Mouse (Mus musculus): ENCODE results near the gene Scaf4. TPM values are rescaled to one million over a fixed set of nuclear protein-coding genes. Genes with fewer than 3 reads are reported as not detected.

Gene Scaf4
- polyA plus RNA-seq, 1 experiment from 2014 or later = 22.4 TPM

- WGBS = 44% methylated on average over 13 of the region's 13 CpGs
- H3K4me3 ChIP-seq (ENCODE audit: low read length) = no peak overlapping the region
- H3K27me3 ChIP-seq (ENCODE audit: control insufficient read depth, insufficient read depth, low read depth, low read length) = no peaks in the 10 kb centered on the region
- no peak overlapping the region for H3K4me2 ChIP-seq (ENCODE audit: low read depth, low read length)
- ATAC-seq (ENCODE audit: low read depth) = peak; percentile 81
- H3K4me1 ChIP-seq (replicated peaks; ENCODE audit: control insufficient read depth, insufficient read depth, low read length) = no peaks in the 10 kb centered on the region
- H3K9ac ChIP-seq (ENCODE audit: low read length) = no peak overlapping the region
- H3K36me3 ChIP-seq (ENCODE audit: control insufficient read depth, insufficient read depth, low read length) = no peaks in the 10 kb centered on the region
- H3K9me3 ChIP-seq (ENCODE audit: control insufficient read depth, low read length) = no peaks in the 10 kb centered on the region
- no peak overlapping the region for H3K27ac ChIP-seq (ENCODE audit: low read length)
Measured at GRCm38 (mm10) chr16:90312449-90313082, 28.3 kb upstream of the Scaf4 start.

- no peaks in the 10 kb centered on the region for H3K4me1 ChIP-seq (replicated peaks; ENCODE audit: control insufficient read depth, insufficient read depth, low read length)
- WGBS = 67% methylated on average over 11 of the region's 11 CpGs
- ATAC-seq (ENCODE audit: low read depth) = no peak
Measured at GRCm38 (mm10) chr16:90310488-90311135, 26.3 kb upstream of the Scaf4 start.

GRCm38 (mm10) chr16:90309784-90310183 is 25.5 kb upstream of the Scaf4 start:
- WGBS = 62% methylated on average over 3 of the region's 3 CpGs
- Histone ChIP-seq H3K4me1 (replicated peaks; ENCODE audit: control insufficient read depth, insufficient read depth, low read length) (no peaks in the 10 kb centered on the region), H3K27ac (ENCODE audit: low read length) (no peak overlapping the region), H3K9me3 (ENCODE audit: control insufficient read depth, low read length) (no peaks in the 10 kb centered on the region), H3K4me2 (ENCODE audit: low read depth, low read length) (no peak overlapping the region), H3K36me3 (ENCODE audit: control insufficient read depth, insufficient read depth, low read length) (no peaks in the 10 kb centered on the region), H3K4me3 (ENCODE audit: low read length) (no peak overlapping the region), H3K27me3 (ENCODE audit: control insufficient read depth, insufficient read depth, low read depth, low read length) (no peaks in the 10 kb centered on the region), H3K9ac (ENCODE audit: low read length) (no peak overlapping the region)
- ATAC-seq (ENCODE audit: low read depth) = no peak

More at GRCm38 (mm10) chr16:90310488-90311135, 26.3 kb upstream of the Scaf4 start:
- no peaks in the 10 kb centered on the region for H3K36me3 ChIP-seq (ENCODE audit: control insufficient read depth, insufficient read depth, low read length)
- H3K9me3 ChIP-seq (ENCODE audit: control insufficient read depth, low read length) = no peaks in the 10 kb centered on the region
- H3K4me2 ChIP-seq (ENCODE audit: low read depth, low read length) = no peak overlapping the region
- H3K9ac ChIP-seq (ENCODE audit: low read length) = no peak overlapping the region
- H3K27ac ChIP-seq (ENCODE audit: low read length) = no peak overlapping the region
- H3K4me3 ChIP-seq (ENCODE audit: low read length) = no peak overlapping the region
- no peaks in the 10 kb centered on the region for H3K27me3 ChIP-seq (ENCODE audit: control insufficient read depth, insufficient read depth, low read depth, low read length)

GRCm38 (mm10) chr16:90303988-90304299 is 19.6 kb upstream of the Scaf4 start:
- Histone ChIP-seq H3K36me3 (ENCODE audit: control insufficient read depth, insufficient read depth, low read length) (no peaks in the 10 kb centered on the region), H3K4me3 (ENCODE audit: low read length) (no peak overlapping the region), H3K27ac (ENCODE audit: low read length) (no peak overlapping the region), H3K9ac (ENCODE audit: low read length) (no peak overlapping the region), H3K4me1 (replicated peaks; ENCODE audit: control insufficient read depth, insufficient read depth, low read length) (no peaks in the 10 kb centered on the region), H3K4me2 (ENCODE audit: low read depth, low read length) (no peak overlapping the region), H3K27me3 (ENCODE audit: control insufficient read depth, insufficient read depth, low read depth, low read length) (peaks cover under 1% of the 10 kb centered on the region), H3K9me3 (ENCODE audit: control insufficient read depth, low read length) (no peaks in the 10 kb centered on the region)
- no peak for ATAC-seq (ENCODE audit: low read depth)
- WGBS = 85% methylated on average over 2 of the region's 2 CpGs

GRCm38 (mm10) chr16:90303286-90303987 is 19.1 kb upstream of the Scaf4 start:
- Histone ChIP-seq H3K27me3 (ENCODE audit: control insufficient read depth, insufficient read depth, low read depth, low read length) (peaks cover 2% of the 10 kb centered on the region), H3K36me3 (ENCODE audit: control insufficient read depth, insufficient read depth, low read length) (no peaks in the 10 kb centered on the region), H3K27ac (ENCODE audit: low read length) (no peak overlapping the region), H3K9me3 (ENCODE audit: control insufficient read depth, low read length) (no peaks in the 10 kb centered on the region), H3K4me3 (ENCODE audit: low read length) (no peak overlapping the region), H3K4me2 (ENCODE audit: low read depth, low read length) (no peak overlapping the region), H3K9ac (ENCODE audit: low read length) (no peak overlapping the region), H3K4me1 (replicated peaks; ENCODE audit: control insufficient read depth, insufficient read depth, low read length) (no peaks in the 10 kb centered on the region)
- WGBS = 73% methylated on average over 9 of the region's 9 CpGs
- ATAC-seq (ENCODE audit: low read depth) = no peak

- H3K27me3 ChIP-seq (ENCODE audit: control insufficient read depth, insufficient read depth, low read depth, low read length) = peaks cover 2% of the 10 kb centered on the region
- no peak overlapping the region for H3K4me3 ChIP-seq (ENCODE audit: low read length)
- no peaks in the 10 kb centered on the region for H3K36me3 ChIP-seq (ENCODE audit: control insufficient read depth, insufficient read depth, low read length)
- no peak; the same call in 1 of the 2 replicates for ATAC-seq (ENCODE audit: low read depth)
- no peak overlapping the region for H3K27ac ChIP-seq (ENCODE audit: low read length)
- H3K9ac ChIP-seq (ENCODE audit: low read length) = no peak overlapping the region
- H3K4me1 ChIP-seq (replicated peaks; ENCODE audit: control insufficient read depth, insufficient read depth, low read length) = no peaks in the 10 kb centered on the region
- no peak overlapping the region for H3K4me2 ChIP-seq (ENCODE audit: low read depth, low read length)
- 70% methylated on average over 10 of the region's 10 CpGs for WGBS
- H3K9me3 ChIP-seq (ENCODE audit: control insufficient read depth, low read length) = no peaks in the 10 kb centered on the region
Measured at GRCm38 (mm10) chr16:90301706-90302105, 17.4 kb upstream of the Scaf4 start.

- no peak overlapping the region for H3K27ac ChIP-seq (ENCODE audit: low read length)
- 73% methylated on average over 11 of the region's 11 CpGs for WGBS
Measured at GRCm38 (mm10) chr16:90300896-90301295, 16.6 kb upstream of the Scaf4 start.

GRCm38 (mm10) chr16:90299591-90299990 is 15.3 kb upstream of the Scaf4 start:
- Histone ChIP-seq H3K27ac (ENCODE audit: low read length) (no peak overlapping the region), H3K9ac (ENCODE audit: low read length) (no peak overlapping the region), H3K27me3 (ENCODE audit: control insufficient read depth, insufficient read depth, low read depth, low read length) (peaks cover 2% of the 10 kb centered on the region), H3K9me3 (ENCODE audit: control insufficient read depth, low read length) (no peaks in the 10 kb centered on the region; the same call in 1 of the 2 replicates), H3K4me2 (ENCODE audit: low read depth, low read length) (no peak overlapping the region), H3K36me3 (ENCODE audit: control insufficient read depth, insufficient read depth, low read length) (no peaks in the 10 kb centered on the region), H3K4me3 (ENCODE audit: low read length) (no peak overlapping the region), H3K4me1 (replicated peaks; ENCODE audit: control insufficient read depth, insufficient read depth, low read length) (no peaks in the 10 kb centered on the region)
- no peak for ATAC-seq (ENCODE audit: low read depth)

More at GRCm38 (mm10) chr16:90300896-90301295, 16.6 kb upstream of the Scaf4 start:
- Histone ChIP-seq H3K4me3 (ENCODE audit: low read length) (no peak overlapping the region), H3K4me1 (replicated peaks; ENCODE audit: control insufficient read depth, insufficient read depth, low read length) (no peaks in the 10 kb centered on the region), H3K36me3 (ENCODE audit: control insufficient read depth, insufficient read depth, low read length) (no peaks in the 10 kb centered on the region), H3K9me3 (ENCODE audit: control insufficient read depth, low read length) (no peaks in the 10 kb centered on the region), H3K27me3 (ENCODE audit: control insufficient read depth, insufficient read depth, low read depth, low read length) (peaks cover 2% of the 10 kb centered on the region), H3K9ac (ENCODE audit: low read length) (no peak overlapping the region), H3K4me2 (ENCODE audit: low read depth, low read length) (no peak overlapping the region)
- no peak for ATAC-seq (ENCODE audit: low read depth)

GRCm38 (mm10) chr16:90298426-90299300 is 14.4 kb upstream of the Scaf4 start:
- Histone ChIP-seq H3K4me2 (ENCODE audit: low read depth, low read length) (peak overlapping the region; percentile 1; the same call in 1 of the 2 replicates), H3K27ac (ENCODE audit: low read length) (no peak overlapping the region), H3K27me3 (ENCODE audit: control insufficient read depth, insufficient read depth, low read depth, low read length) (peaks cover 2% of the 10 kb centered on the region), H3K36me3 (ENCODE audit: control insufficient read depth, insufficient read depth, low read length) (no peaks in the 10 kb centered on the region), H3K9ac (ENCODE audit: low read length) (no peak overlapping the region), H3K4me3 (ENCODE audit: low read length) (no peak overlapping the region), H3K4me1 (replicated peaks; ENCODE audit: control insufficient read depth, insufficient read depth, low read length) (no peaks in the 10 kb centered on the region), H3K9me3 (ENCODE audit: control insufficient read depth, low read length) (no peaks in the 10 kb centered on the region; the same call in 1 of the 2 replicates)
- ATAC-seq (ENCODE audit: low read depth) = no peak
- WGBS = 10% methylated on average over 21 of the region's 21 CpGs

Measured in lung, embryonic 16.5 days (tissue).